Mouse (Mus musculus): ENCODE data around the gene Arhgef3.

The Arhgef3 gene

GRCm38 (mm10) chr14:27428573-27428972, 313.9 kb downstream of the Arhgef3 start, which contains the start of gene Fam208a:
TSS of gene Fam208a (plus strand) at chr14:27428834.
- DNase-seq (ENCODE audit: low spot score), result peak; percentile 92

GRCm38 (mm10) chr14:27428973-27429711, 314.4 kb downstream of the Arhgef3 start:
- DNase-seq (ENCODE audit: low spot score), result peak; percentile 66

DNA sequence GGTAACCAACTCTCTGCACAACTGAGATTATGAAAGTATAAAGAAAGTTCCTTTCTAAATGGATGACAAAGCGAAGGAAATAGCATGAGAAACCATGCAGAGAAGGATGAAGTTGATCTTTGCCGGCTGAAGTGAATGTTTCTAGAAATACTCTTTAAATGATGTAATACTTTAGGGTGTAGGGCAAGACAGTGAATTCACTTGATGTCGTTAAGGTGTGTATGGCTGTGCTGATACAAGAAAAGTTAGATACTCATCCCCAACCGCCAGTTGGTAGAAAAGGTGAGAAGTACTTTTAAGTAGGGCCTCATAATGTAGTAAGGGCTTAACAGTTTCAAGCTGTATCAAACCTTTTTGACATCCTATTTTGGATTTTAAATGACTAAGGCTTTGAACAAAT, 315.6 kb downstream of the Arhgef3 start:
- no peak for DNase-seq (ENCODE audit: low spot score)

DNA sequence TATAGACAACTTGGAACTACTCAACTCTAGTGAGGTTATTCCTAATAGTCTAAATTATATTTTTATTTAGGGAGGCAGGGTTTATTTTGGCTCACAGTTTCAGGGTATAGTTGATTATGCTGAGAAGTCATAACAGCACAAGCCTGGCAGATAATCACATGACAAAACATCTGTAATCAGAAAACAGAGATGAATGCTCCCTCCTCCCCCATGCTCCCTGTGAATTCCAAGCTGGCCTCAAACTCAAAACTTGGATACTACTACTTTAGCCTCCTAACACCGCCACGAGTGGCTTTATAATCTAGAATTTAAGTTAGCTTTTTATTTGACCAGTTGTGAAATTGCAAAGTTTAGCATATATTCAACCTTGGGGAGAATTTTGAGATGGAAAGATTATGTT, 317.4 kb downstream of the Arhgef3 start:
- no peak for DNase-seq (ENCODE audit: low spot score)

GRCm38 (mm10) chr14:27436116-27436515, 321.4 kb downstream of the Arhgef3 start:
- DNase-seq (ENCODE audit: low spot score), result no peak

GRCm38 (mm10) chr14:27436826-27437225, 322.1 kb downstream of the Arhgef3 start:
- no peak for DNase-seq (ENCODE audit: low spot score)

DNA sequence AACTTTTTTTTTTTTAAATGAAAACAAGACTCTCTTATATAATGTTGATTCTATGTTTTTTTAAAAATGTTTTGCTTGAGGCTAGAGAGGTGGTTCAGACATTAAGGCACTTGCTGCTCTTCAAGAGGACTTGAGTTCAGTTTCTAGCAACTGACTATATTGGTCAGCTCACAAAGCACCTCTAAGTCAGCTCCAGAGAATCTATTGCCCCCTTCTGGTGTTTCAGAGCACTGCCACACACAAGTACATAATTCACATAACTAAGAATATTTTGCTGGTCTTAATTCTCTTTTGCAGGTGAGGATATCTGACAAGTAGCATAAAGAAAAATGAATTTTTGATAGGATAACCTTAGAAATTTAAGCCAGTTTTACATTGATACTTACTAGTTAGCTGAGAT, 326.2 kb downstream of the Arhgef3 start:
- DNase-seq (ENCODE audit: low spot score), result no peak

DNA sequence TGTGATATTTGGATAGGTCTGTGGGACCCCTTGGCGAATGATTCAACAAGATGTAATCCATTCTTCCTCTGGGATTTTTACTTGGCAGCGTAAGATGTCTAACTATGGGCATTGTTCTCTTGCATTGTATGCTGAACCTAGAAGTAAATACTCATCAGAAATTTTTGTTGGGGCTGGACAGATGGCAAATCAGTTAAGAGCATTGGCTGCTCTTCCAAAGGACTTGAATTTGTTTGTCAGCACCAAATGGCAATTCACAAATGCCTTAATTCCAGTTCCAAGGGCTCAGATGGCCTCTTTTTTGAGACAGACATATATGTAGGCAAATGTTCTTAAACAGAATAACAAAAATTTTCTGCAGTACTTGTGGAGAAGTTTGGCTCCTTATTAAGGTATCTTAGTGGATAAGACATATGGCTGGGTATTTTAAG, 330.2 kb downstream of the Arhgef3 start:
- no peak for DNase-seq (ENCODE audit: low spot score)

GRCm38 (mm10) chr14:27446963-27447362, 332.3 kb downstream of the Arhgef3 start:
- no peak for DNase-seq (ENCODE audit: low spot score)

All from urinary bladder, postnatal 25 days (tissue).